Mouse (Mus musculus): Measurements from ENCODE around the gene Fstl1.

Gene Fstl1

GRCm38 (mm10) chr16:37787558-37788194, 11.0 kb downstream of the Fstl1 start:
- no peak for DNase-seq (ENCODE audit: low read depth, low spot score)

GRCm38 (mm10) chr16:37788367-37789014, 11.8 kb downstream of the Fstl1 start:
- no peak for DNase-seq (ENCODE audit: low read depth, low spot score)

- DNase-seq (ENCODE audit: low read depth, low spot score): no peak
Measured at GRCm38 (mm10) chr16:37789015-37789381, 12.3 kb downstream of the Fstl1 start.

- DNase-seq (ENCODE audit: low read depth, low spot score): no peak
Measured at GRCm38 (mm10) chr16:37789394-37789920, 12.8 kb downstream of the Fstl1 start.

GRCm38 (mm10) chr16:37790008-37790780, 13.5 kb downstream of the Fstl1 start:
- no peak for DNase-seq (ENCODE audit: low read depth, low spot score)

- DNase-seq (ENCODE audit: low read depth, low spot score): no peak
Measured at GRCm38 (mm10) chr16:37790781-37791175, 14.1 kb downstream of the Fstl1 start.

- no peak for DNase-seq (ENCODE audit: low read depth, low spot score)
Measured at GRCm38 (mm10) chr16:37795651-37796150, 19.0 kb downstream of the Fstl1 start.

- no peak for DNase-seq (ENCODE audit: low read depth, low spot score)
Measured at GRCm38 (mm10) chr16:37796270-37796669, 19.6 kb downstream of the Fstl1 start.

- no peak for DNase-seq (ENCODE audit: low read depth, low spot score)
Measured at GRCm38 (mm10) chr16:37801097-37801496, 24.4 kb downstream of the Fstl1 start.

- DNase-seq (ENCODE audit: low read depth, low spot score): no peak
Measured at GRCm38 (mm10) chr16:37802686-37803295, 26.1 kb downstream of the Fstl1 start.

GRCm38 (mm10) chr16:37803387-37803950, 26.8 kb downstream of the Fstl1 start:
- no peak for DNase-seq (ENCODE audit: low read depth, low spot score)

GRCm38 (mm10) chr16:37805746-37806495, 29.2 kb downstream of the Fstl1 start:
- no peak for DNase-seq (ENCODE audit: low read depth, low spot score)

- no peak for DNase-seq (ENCODE audit: low read depth, low spot score)
Measured at GRCm38 (mm10) chr16:37807269-37807668, 30.6 kb downstream of the Fstl1 start.

- no peak for DNase-seq (ENCODE audit: low read depth, low spot score)
Measured at GRCm38 (mm10) chr16:37808866-37809622, 32.4 kb downstream of the Fstl1 start.

- no peak for DNase-seq (ENCODE audit: low read depth, low spot score)
Measured at GRCm38 (mm10) chr16:37809623-37809992, 32.9 kb downstream of the Fstl1 start.

- no peak for DNase-seq (ENCODE audit: low read depth, low spot score)
Measured at GRCm38 (mm10) chr16:37811874-37812273, 35.2 kb downstream of the Fstl1 start.

- no peak for DNase-seq (ENCODE audit: low read depth, low spot score)
Measured at GRCm38 (mm10) chr16:37812474-37812886, 35.8 kb downstream of the Fstl1 start.

- no peak for DNase-seq (ENCODE audit: low read depth, low spot score)
Measured at GRCm38 (mm10) chr16:37813691-37814382, 37.2 kb downstream of the Fstl1 start.

- no peak for DNase-seq (ENCODE audit: low read depth, low spot score)
Measured at GRCm38 (mm10) chr16:37814383-37814971, 37.8 kb downstream of the Fstl1 start.

Data from WW6 (cell line).